Mouse (Mus musculus): ENCODE results near the gene Shf. TPM values are rescaled to one million over a fixed set of nuclear protein-coding genes. Genes with fewer than 3 reads are reported as not detected.

Shf gene
- polyA plus RNA-seq, 1 experiment from 2014 or later, result 4.2 TPM

DNA sequence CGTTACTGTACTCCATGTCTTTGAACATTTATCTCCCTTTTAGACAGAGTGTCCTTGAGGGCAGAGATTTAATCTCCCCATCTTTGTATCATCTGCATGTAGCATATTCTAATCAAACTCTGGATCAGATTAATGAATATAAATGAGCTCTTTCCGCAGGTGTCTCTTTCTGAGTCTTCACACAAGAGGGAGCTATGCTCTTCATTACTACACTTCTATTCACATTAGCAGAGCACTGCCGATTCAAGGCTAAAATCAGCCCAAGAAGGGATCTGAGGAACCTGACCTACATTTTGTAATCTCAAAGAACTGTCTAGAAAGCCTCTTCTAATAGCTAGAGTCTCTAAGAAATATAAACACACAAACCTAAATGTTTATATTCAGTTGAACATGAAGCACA, 59.3 kb downstream of the Shf start:
- H3K4me1 ChIP-seq, result peaks cover 11% of the 10 kb centered on the region; the same call in 1 of the 2 replicates
- peaks cover 90% of the 10 kb centered on the region for H3K27me3 ChIP-seq
- no peaks in the 10 kb centered on the region for H3K36me3 ChIP-seq
- no peak overlapping the region for H3K9ac ChIP-seq
- ATAC-seq (ENCODE audit: low FRiP score, low read depth), result no peak
- no peak overlapping the region for H3K4me3 ChIP-seq
- no peaks in the 10 kb centered on the region for H3K9me3 ChIP-seq
- 46% methylated on average over 3 of the region's 3 CpGs for WGBS
- H3K4me2 ChIP-seq (replicated peaks), result no peak overlapping the region
- H3K27ac ChIP-seq, result no peak overlapping the region

DNA sequence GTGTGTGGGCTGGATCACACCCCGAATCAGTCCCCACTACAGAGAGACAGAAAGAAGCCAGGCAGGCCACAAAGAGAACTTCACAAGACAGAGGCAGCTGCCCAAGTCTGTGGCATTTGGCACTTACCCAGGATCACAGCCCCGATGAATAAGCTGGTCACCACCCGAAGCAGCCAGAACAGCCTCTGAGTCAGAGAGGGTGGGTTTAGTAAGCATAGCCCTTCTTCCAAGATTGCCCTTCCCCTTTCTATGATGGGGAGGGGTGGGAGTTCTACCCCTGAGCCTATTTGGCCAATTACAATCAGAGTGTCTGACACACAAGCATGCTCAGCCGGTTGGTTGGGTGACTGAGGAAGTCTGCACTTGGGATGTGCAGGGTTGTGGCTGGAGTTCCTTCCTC, 62.8 kb downstream of the Shf start:
- Histone ChIP-seq H3K9me3 (no peaks in the 10 kb centered on the region), H3K27me3 (peaks cover 89% of the 10 kb centered on the region), H3K4me3 (no peak overlapping the region), H3K36me3 (no peaks in the 10 kb centered on the region), H3K4me2 (replicated peaks) (no peak overlapping the region), H3K9ac (no peak overlapping the region), H3K4me1 (peaks cover 11% of the 10 kb centered on the region), H3K27ac (no peak overlapping the region)
- ATAC-seq (ENCODE audit: low FRiP score, low read depth), result no peak
- 46% methylated on average over 4 of the region's 4 CpGs for WGBS

DNA sequence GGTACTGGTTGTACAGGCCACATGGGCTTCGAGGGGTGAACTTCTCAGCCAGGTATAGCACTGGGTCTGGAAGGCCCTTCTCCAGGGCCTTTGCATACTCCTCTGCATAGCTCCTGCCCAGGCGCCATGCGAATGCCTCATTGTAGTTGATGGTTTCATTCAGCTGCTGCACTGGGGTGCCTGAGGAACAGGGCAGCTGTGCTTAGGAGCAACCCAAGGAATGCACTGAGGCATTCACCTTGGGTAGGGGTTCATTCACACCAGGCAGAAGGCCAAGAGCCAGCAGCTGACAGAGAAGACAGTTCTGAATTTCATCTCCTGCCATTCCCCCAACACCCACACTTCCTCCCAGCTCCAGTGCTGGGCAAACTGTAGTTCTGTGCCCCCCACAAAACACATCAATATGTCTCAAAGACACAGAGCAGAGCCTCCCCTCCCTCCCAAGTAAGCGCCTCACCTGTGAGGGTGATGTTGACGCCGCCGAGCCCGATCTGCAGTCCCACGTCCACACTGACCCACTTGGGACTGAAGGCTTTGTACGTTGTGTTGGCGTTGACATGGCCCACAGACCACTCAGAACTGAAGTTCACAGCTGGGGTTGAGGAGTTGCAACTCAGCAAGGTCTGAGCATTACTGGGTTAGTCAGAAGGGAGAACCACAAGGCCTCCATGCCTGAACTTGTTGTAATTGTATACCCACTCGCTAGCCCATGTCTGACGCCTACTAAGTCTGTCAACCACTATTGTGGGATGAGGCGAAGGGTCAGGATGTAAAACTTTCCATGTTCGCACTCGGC, 63.7 kb downstream of the Shf start:
- H3K36me3 ChIP-seq, result no peaks in the 10 kb centered on the region
- H3K4me3 ChIP-seq, result no peak overlapping the region
- no peak overlapping the region for H3K9ac ChIP-seq
- peaks cover 14% of the 10 kb centered on the region for H3K4me1 ChIP-seq
- WGBS, result 83% methylated on average over 16 of the region's 16 CpGs
- peaks cover 89% of the 10 kb centered on the region for H3K27me3 ChIP-seq
- no peak for ATAC-seq (ENCODE audit: low FRiP score, low read depth)
- no peak overlapping the region for H3K27ac ChIP-seq
- H3K4me2 ChIP-seq (replicated peaks), result no peak overlapping the region
- H3K9me3 ChIP-seq, result no peaks in the 10 kb centered on the region

DNA sequence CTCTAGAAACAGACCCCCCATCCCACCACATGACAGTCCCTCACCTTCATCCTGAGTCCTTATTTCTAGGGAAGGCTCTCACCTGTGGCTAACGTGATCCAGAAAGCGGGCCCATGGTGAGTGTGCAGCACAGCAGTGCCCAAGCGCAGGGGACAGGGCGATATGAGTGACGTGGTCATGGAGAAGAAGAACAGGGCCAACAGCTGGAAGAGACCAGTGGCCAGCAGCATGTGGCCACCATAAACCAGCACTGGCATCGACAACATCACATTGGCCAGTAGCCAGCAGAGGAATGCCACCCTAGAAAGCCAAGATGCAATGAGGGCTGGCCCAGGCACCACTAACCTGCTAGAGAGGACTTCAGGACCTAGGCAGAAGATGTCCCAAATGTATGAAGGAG, 64.4 kb downstream of the Shf start:
- Histone ChIP-seq H3K9ac (no peak overlapping the region), H3K4me2 (replicated peaks) (no peak overlapping the region), H3K4me1 (peaks cover 14% of the 10 kb centered on the region), H3K27ac (no peak overlapping the region), H3K9me3 (no peaks in the 10 kb centered on the region), H3K4me3 (no peak overlapping the region), H3K27me3 (peaks cover 91% of the 10 kb centered on the region), H3K36me3 (no peaks in the 10 kb centered on the region)
- WGBS, result 88% methylated on average over 6 of the region's 6 CpGs
- no peak for ATAC-seq (ENCODE audit: low FRiP score, low read depth)

DNA sequence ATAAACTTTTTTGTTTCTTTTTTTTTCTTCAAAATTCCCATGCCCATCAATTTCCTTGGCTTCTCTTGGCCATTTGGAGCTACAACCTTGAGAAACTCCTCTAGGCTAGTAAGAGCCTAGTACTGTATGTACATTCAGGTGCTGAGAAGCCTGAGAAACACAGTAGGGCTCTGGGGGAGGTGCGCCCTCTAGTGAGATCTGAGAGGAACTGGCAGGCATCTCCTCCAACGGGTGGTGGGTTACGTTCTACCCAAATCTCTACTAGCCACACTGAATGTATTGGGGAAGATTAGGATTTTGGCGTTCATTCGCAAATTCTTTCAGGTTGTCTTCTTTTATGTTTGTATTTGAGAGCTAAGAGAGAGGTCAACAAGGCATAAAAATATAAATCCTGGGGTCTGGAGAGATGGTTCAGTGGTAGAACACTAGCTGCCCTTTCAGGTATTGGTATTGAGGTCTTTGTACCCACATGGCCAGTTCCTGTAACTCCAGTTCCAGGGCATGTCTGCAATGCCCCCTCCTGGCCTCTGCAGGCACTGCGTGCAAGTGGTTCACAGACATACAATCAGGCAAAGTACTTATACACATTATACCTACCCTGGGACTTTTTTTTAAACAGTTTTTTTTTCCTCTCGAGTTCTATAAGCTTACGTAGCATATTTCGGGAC, 66.3 kb downstream of the Shf start:
- Histone ChIP-seq H3K9ac (no peak overlapping the region), H3K4me1 (peaks cover 31% of the 10 kb centered on the region), H3K27me3 (peaks cover 97% of the 10 kb centered on the region), H3K4me2 (replicated peaks) (no peak overlapping the region), H3K27ac (no peak overlapping the region), H3K9me3 (no peaks in the 10 kb centered on the region), H3K36me3 (no peaks in the 10 kb centered on the region), H3K4me3 (no peak overlapping the region)
- ATAC-seq (ENCODE audit: low FRiP score, low read depth), result no peak
- WGBS, result 12% methylated on average over 9 of the region's 9 CpGs

DNA sequence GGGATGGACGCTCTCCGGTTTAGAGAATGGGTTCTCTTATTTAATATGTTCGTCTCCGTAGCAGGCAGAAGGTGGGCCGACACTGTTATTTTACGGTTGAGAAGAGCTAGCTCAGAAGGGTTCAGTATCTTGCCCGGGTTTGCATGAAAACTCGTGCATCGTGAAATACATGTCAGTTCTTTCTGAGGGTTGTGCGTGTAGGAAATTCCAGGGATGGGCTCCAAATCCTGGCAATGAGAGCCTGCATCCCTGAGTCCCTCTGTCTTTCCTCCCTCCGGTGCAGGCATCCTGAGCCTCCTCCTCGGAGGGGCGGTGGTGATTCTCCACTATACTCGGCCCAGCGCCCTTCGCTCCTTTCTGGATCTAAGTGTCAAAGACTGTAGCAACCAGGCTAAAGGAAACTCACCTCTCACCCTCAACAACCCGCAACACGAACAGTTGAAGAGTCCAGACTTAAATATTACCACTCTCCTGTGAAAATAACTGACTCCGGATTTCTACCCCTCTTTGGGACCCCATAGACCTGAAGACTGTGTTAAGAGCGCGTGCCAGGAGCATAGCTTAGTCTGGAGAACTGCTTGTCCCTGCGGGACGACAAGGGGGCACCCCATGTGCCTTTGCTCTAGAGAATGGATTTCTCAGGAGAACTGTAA, 66.9 kb downstream of the Shf start:
- ATAC-seq (ENCODE audit: low FRiP score, low read depth), result no peak
- Histone ChIP-seq H3K4me2 (replicated peaks) (peak overlapping the region; percentile 78), H3K27ac (no peak overlapping the region), H3K27me3 (peaks cover 97% of the 10 kb centered on the region), H3K9me3 (no peaks in the 10 kb centered on the region), H3K36me3 (no peaks in the 10 kb centered on the region), H3K9ac (0 out of 2 replicates have a peak overlapping the region, but pooled peaks have one; percentile 25), H3K4me1 (peaks cover 37% of the 10 kb centered on the region), H3K4me3 (peak overlapping the region; percentile 43)
- 7% methylated on average over 23 of the region's 23 CpGs for WGBS

DNA sequence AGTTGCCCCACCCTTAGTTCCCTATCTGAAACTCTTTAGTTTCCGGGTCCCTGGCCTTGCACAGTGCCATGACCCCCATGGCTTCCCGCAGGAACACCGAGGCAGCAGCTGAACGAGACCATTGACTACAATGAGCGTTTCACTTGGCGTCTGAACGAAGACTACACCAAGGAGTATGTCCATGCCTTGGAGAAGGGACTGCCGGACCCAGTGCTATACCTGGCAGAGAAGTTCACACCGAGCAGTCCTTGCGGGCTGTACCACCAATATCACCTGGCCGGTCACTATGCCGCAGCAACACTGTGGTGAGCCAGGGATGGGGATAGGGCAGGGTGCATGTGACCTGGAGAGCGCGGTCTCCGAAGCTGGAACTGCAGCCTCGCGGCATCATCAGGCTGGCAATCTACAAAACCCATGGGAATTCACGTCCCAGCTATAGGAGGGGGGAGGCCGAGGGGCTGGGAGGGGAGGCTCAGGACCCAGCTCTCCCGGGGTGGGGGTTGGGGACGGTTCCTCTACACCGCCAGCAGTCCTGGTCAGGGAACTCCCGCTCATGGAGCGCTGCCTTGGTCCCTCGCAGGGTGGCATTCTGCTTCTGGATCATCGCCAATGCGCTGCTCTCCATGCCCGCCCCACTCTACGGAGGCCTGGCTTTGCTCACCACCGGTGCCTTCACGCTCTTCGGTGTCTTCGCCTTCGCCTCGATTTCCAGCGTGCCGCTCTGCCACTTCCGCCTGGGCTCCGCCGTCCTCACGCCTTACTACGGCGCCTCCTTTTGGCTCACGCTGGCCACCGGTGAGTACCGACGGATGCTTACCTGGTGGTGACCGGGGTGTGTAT, 67.7 kb downstream of the Shf start:
- Histone ChIP-seq H3K4me3 (peak overlapping the region; percentile 43), H3K27ac (no peak overlapping the region), H3K9me3 (no peaks in the 10 kb centered on the region), H3K4me2 (replicated peaks) (peak overlapping the region; percentile 78), H3K27me3 (peaks cover 97% of the 10 kb centered on the region), H3K9ac (peak overlapping the region; percentile 32; the same call in 1 of the 2 replicates), H3K4me1 (peaks cover 37% of the 10 kb centered on the region), H3K36me3 (no peaks in the 10 kb centered on the region)
- 0 out of 2 replicates have a peak, but pooled peaks have one; percentile 24 for ATAC-seq (ENCODE audit: low FRiP score, low read depth)
- under 1% methylated on average over 48 of the region's 48 CpGs for WGBS

DNA sequence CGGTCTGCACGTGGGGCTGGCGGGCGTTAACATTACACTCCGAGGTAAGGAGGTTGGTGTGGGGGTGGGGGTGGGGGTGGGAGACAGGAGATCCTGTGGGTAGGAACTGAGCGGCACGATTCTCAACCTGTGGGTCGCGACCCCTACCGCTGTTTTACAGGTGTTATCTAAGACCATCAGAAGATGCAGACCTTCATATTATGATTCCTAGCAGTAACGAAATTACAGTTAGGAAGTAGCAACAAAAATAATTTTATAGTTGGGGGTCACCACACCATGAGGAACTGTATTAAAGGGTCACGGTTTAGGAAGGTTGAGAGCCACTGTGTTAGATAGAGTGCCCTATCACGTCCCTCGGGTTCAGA, 68.3 kb downstream of the Shf start:
- Histone ChIP-seq H3K4me3 (peak overlapping the region; percentile 43; the same call in 1 of the 2 replicates), H3K4me2 (replicated peaks) (peak overlapping the region; percentile 78; the same call in 1 of the 2 replicates), H3K4me1 (peaks cover 37% of the 10 kb centered on the region), H3K36me3 (no peaks in the 10 kb centered on the region), H3K27me3 (peaks cover 99% of the 10 kb centered on the region), H3K27ac (no peak overlapping the region), H3K9ac (no peak overlapping the region), H3K9me3 (no peaks in the 10 kb centered on the region)
- no peak for ATAC-seq (ENCODE audit: low FRiP score, low read depth)
- 5% methylated on average over 14 of the region's 14 CpGs for WGBS

DNA sequence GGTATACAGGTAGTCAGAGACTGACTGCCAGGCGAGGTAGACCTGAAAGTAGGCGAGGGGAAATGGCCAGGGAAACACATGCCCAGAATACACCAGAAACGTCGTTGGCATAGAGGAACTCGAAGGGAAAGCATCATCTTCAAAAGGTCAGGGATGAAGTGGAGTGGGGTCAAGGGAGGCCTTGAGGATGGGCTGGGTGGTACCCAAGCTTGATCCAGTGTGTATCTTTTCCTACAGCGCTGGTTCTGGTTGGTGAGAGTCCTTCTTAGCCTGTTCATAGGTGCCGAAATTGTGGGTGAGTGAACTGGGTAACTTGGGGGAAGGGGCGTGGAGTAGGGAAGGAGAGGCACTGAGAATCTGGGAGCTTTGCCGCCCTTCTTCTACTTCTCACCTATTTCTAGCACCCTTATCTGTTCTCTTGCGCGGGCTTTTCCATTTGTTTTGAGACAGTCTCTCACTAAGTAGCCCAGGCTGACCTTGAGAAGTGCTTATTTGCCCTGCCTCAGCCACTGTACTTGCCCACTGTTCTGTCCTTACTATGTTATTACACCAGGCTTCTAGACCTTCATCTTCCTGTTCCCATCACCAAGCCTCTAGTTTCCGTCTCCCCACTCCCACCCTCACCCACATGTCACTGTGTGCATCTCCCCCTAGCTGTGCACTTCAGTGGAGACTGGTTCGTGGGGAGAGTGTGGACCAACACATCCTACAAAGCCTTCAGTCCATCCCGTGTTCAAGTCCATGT, 68.9 kb downstream of the Shf start:
- ATAC-seq (ENCODE audit: low FRiP score, low read depth), result no peak
- H3K27ac ChIP-seq, result no peak overlapping the region
- H3K9ac ChIP-seq, result no peak overlapping the region
- H3K27me3 ChIP-seq, result peaks cover 99% of the 10 kb centered on the region
- H3K4me2 ChIP-seq (replicated peaks), result no peak overlapping the region
- no peak overlapping the region for H3K4me3 ChIP-seq
- no peaks in the 10 kb centered on the region for H3K36me3 ChIP-seq
- H3K9me3 ChIP-seq, result no peaks in the 10 kb centered on the region
- WGBS, result 6% methylated on average over 14 of the region's 14 CpGs
- peaks cover 38% of the 10 kb centered on the region for H3K4me1 ChIP-seq

Measured in limb, embryonic 13.5 days (tissue).